Mouse (Mus musculus): ENCODE measurements around the gene Gm20388.

Gm20388 gene

DNA sequence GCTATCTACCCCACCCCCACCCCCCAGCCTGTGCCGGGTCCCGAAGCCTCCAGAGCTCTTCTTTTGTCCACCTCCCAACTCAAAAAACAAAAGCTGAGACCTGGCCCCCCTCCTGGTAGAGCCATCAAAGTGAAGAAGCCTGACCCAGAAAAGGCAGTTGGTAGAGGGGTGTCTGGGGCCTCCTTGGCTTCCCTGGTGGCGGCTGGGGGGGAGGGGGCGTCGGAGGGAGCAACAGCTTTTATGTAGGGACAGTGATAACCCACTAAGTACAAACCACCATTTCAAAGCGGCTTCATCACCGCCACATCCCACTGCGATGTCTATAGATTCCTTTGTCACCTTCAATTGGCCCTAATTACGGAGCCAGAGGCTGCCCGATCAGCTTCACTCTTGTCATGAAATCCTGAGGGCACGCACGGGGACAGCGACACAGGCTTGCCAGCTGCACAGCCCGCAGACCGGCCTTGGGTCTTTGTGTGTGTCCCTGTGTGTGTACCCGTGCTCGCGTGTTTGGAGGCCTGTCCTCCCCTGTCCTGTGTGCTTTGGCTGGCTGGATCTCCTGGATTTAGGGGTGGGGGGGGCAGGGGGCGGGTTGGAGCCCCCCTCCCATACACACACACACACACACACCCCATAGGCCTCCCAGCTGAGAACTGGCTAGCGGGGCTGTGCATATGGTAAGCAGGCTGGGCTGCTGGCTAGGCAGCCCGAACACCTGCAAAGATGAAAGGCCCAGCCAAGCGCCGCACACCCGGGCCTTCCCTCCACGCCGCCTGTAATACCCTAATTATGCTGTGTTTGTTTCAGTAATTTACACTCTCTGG, 603.2 kb downstream of the Gm20388 start:
- no peak for DNase-seq (ENCODE audit: extremely low spot score, low read depth, low spot score)

- no peak for DNase-seq (ENCODE audit: extremely low spot score, low read depth, low spot score)
These were observed 604.6 kb downstream of the Gm20388 start for GRCm38 (mm10) chr8:120515214-120515613.

- DNase-seq (ENCODE audit: extremely low spot score, low read depth, low spot score), result no peak
These were observed 605.0 kb downstream of the Gm20388 start for GRCm38 (mm10) chr8:120515650-120516049.

- DNase-seq (ENCODE audit: extremely low spot score, low read depth, low spot score), result no peak
These were observed 605.6 kb downstream of the Gm20388 start for GRCm38 (mm10) chr8:120516182-120516755.

DNA sequence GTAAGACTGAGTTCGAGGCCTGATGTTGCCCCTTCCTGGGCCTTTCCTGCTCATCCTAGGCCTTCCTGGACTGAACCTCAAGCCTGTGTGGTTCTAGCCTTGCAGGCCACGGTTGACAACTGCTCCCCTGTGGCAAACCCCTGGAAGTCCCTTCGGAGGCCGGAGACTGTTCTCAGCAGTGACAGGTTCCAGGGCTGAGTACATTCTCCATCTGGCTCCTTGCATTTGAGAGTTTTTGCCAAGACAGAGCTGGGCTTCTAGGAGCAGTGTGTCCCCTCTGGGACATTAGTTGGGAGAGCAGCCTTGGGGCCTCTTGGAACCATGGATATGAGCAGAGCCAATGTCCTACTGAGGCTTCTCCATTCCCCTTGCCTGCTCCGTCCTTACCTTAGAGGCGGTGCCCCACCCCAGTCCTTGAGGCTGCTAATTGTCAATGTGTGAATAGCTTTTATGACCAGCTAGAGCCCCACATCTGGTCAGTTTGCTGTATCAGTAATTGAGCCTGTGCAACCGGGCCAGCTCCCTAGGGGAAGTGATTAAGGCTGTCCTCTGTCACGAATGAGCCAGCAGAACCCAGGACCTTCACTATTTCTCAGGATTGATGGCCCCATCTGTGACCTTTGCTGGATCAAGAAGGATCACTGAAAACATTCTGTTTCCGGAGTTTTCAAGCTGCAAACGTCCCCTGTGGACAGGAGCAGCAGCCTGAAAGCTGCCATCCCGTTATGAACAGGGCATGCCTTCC, 607.2 kb downstream of the Gm20388 start:
- no peak for DNase-seq (ENCODE audit: extremely low spot score, low read depth, low spot score)

DNA sequence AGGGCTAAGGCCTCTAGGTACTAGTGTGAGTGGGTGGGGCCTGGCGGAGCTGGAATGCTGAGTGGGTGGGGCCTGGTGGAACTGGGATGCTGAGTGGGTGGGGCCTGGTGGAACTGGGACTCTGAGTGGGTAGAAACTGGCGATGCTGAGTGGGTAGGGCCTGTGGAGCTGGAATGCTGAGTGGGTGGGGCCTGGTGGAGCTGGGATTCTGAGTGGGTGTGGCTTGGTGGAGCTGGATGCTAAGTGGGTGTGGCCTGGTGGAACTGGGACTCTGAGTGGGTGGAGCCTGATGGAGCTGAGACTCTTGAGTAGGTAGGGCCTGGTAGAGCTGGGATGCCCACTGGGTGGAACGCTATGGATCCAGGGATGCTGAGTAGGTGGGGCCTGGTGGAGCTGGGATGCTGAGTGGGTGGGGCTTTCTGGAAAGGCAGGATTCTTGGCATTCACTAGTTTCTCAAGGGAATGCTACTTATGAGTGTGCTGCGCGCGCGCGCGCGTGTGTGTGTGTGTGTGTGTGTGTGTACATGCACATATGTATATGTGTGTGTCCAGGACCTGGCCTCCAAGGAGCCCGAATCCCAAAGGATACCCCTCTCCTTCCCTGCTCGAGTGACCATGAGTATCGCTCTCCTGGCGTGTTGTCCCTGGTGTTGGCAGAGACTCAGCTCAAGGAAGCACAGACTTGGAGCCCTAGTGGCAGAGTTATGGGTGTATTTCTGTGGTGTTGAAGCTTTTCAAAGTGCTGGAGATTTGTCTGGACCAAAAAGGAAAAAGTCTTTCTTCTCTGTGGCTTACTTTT, 608.3 kb downstream of the Gm20388 start:
- DNase-seq (ENCODE audit: extremely low spot score, low read depth, low spot score), result no peak

DNA sequence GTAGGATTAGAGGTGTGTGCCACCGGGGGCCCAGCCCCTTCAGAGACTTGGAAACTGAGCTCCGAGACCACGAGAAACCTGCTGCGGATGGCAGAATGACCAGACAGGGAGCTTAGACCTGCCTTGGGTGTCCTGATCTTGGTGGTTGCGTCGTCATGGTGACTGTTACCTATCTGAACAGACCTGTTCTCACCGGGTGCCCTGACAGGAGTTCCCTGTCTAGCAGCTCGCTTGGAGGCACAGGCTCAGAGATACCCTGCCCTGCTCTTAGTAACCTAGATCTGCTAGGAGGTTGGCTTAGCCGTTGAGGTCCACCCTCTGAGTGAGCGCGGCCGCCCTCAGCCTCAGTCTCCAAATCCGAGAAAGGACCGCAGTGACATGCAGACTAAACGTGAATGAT, 609.6 kb downstream of the Gm20388 start:
- no peak for DNase-seq (ENCODE audit: extremely low spot score, low read depth, low spot score)

DNA sequence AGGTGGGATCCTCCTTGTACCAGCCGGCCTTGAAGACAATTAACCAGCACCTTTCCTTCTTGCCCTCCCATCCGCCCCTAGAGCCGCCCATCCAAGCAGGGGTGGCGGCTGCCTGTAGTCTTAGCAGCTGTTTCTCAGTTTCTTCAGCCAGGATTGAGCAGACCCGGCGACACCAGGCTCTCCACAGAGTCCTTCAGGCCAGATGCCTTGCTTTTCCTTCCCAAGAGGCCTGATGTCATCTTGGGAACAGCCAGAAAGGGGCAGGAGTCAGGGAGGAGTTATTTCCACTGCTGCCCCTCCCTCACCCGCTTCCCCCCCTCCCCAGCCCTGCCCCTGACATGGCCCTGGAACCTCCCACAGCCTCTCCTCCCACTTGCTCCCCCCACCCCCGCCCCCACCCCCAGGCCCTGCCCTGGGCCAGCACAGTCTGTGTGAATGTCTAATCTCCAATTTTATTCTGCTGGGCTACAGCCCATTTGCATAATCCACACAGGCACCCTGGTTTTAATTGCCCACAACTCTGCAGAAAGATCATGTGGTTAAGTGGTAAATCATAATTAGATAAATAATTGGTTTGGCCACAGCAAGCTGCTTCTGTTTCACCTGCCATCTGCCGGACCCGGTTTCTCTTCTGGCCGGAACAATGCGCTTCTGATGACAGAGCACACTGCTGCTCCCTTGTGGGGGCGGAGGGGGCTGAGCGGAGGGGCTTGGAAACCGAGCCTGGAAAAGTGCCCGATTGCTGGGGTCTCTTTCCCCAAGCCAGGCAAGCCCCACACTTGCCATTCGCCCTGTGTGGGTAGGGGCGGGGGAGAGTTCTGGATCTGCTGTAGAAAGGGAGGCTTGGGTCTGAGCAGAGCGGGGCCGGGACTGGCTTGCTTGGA, 610.3 kb downstream of the Gm20388 start:
- DNase-seq (ENCODE audit: extremely low spot score, low read depth, low spot score), result no peak

- DNase-seq (ENCODE audit: extremely low spot score, low read depth, low spot score), result no peak
These were observed 610.9 kb downstream of the Gm20388 start for GRCm38 (mm10) chr8:120521591-120521965.

DNA sequence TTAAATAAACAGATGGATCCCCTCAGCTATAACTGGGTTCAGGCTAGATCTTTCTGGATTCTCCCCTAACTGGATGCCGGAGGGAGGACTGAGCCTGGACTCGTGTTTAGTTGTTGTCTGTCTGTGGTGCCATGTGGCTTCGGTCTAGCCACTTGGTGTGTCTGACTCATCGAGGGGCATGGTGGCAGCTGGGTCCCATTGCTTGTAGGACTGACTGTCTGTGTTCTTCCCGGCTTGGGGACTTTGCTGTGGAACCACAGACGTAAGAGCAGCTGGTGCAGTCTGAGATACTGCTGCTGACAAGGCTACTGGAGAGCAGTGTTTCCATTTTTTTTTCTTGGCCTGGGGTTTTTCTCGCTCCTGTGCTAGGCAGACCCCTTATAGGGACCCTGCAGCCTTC, 613.0 kb downstream of the Gm20388 start:
- no peak for DNase-seq (ENCODE audit: extremely low spot score, low read depth, low spot score)

GRCm38 (mm10) chr8:120525135-120525534, 614.5 kb downstream of the Gm20388 start:
- DNase-seq (ENCODE audit: extremely low spot score, low read depth, low spot score), result no peak

DNA sequence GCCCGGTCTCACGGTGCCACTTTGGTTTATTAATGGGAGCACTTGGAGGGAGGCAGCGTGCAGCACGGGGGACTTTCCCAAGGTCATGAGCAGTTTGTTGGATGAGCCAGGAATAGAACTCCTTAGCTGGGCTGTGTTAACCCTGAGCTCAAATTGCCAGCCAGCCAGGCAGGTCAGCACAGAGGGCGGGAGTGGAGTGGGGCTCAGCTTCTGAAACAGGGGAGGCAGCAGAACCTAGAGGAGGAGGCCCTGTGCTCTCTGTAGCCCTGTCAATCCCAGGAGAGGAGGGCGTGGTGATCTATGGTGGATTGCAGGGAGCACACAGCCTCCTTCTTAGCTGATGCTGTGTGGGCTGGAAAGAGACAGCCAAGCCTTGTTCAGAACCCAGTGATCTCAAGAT, 615.2 kb downstream of the Gm20388 start:
- no peak for DNase-seq (ENCODE audit: extremely low spot score, low read depth, low spot score)

GRCm38 (mm10) chr8:120526577-120526976, 615.9 kb downstream of the Gm20388 start:
- DNase-seq (ENCODE audit: extremely low spot score, low read depth, low spot score), result no peak

GRCm38 (mm10) chr8:120528332-120528731, 617.7 kb downstream of the Gm20388 start:
- no peak for DNase-seq (ENCODE audit: extremely low spot score, low read depth, low spot score)

DNA sequence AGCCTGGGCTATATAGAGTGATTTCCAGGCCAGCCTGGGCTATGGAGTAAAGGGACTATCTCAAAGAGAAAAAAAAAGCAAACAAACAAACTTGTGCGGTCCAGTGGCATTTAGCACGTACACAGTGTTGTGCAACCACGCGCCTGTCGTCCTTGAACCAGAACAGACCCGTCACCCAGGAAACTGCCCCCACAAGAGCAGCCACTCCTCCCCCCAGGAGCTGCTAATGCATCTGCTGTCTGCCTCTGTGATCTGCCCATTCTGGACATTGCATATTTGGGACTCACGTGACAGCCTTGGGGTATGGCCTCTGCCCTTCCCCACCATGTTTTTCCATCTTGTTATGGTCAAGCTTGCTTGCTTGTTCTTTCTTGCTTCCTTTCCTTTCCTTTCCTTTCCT, 618.6 kb downstream of the Gm20388 start:
- DNase-seq (ENCODE audit: extremely low spot score, low read depth, low spot score), result no peak

- no peak for DNase-seq (ENCODE audit: extremely low spot score, low read depth, low spot score)
These were observed 620.5 kb downstream of the Gm20388 start for GRCm38 (mm10) chr8:120530954-120531656.

DNA sequence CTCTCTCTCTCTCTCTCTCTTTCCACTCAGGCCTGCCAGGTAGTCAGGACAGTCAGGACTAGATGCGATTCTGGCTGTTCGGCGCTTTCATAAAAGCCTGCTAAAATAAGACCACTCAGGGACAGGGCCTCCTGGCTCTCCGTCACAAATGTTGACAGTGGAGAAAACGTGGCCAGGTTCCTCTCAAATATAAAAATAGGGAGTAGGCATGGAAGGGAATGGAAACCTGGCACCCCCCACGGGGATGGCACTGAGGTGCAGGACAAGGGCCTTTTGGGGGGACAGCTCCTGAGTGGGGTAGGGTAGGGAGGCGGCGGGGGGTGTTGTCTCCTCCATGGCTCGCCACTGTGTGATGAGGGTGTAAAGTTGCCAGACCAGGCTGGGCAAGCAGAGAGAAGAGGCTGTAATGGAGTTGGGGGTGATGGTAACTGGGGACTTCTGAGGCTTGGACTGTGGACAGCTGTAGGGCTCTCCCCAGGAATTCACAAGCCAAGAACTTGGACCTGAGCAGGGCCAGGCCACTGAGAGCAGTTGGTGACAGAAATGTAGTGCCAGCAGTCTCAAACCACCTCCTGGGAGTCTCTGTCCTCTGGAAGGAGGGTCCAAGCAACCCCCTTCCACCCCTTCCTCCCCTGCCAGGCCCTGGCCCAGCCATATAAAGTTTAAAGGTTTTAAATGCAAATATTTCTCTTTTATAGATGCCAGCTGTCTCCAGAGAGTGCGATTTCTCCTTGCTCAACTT, 621.3 kb downstream of the Gm20388 start:
- no peak for DNase-seq (ENCODE audit: extremely low spot score, low read depth, low spot score)

DNA sequence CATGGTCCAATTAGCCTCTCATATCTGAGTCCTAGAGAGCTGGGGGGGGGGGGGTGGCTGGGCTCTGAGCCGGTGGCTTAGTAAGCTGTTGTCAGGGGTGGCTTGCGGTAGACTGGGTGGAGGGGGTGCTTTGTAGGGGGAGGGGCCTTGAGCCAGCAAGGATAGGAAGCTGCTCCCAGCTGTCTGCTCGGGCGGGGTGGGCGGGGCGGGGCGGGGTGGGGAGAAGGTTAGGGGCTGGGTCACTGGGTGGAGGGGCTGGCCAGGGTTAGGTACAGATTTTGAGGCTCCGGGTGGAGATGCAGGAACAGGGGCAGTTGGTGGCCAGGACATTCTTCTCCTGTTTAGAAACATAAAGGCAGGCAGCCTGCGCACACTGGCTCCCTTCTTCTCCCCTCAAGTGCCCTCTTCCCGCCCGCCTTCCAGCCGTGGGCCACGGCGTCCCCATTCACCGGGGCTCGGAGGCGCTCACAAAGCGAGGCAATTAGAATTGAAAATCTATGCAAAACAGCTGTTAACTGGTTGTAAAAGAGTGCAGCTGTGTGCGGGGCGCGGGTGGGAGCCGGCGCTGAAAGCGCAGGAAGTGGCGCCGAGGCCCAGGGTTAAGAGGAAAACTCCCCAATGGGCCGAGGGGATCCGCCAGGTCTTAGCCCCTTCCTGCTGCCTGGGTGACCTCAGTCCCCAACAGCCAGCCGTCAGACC, 622.0 kb downstream of the Gm20388 start:
- DNase-seq (ENCODE audit: extremely low spot score, low read depth, low spot score), result no peak
